Mouse (Mus musculus) embryonic facial prominence, embryonic 11.5 days (tissue): ENCODE measurements around the gene Nhp2. TPM values are rescaled to one million over a fixed set of nuclear protein-coding genes. Genes with fewer than 3 reads are reported as not detected.

ENCODE experiments used
- ATAC-seq: fragments of 200-750 bp; cut with Nextera tagmentation; replicated peaks from 2 replicates; pipeline ENCODE4 v1.8.0; 2017; ENCODE audit warnings: low read depth; ENCODE audit not compliant: insufficient number of reproducible peaks, low FRiP score, low TSS enrichment
- DNase-seq: peaks from one replicate; pipeline ENCODE4 v3.0.0-alpha.2; 2015; ENCODE audit warnings: low spot score
- H3K27ac ChIP-seq: fragments of 300-500 bp; sonication (generic); replicated peaks from 2 replicates; pipeline ENCODE4 v1.5.1; 2014; ENCODE audit warnings: mild to moderate bottlenecking, low read depth, low read length, control low read depth
- H3K27me3 ChIP-seq: fragments of 300-500 bp; sonication (generic); 2 replicates; pipeline ENCODE4 v1.6.1; 2014; ENCODE audit warnings: mild to moderate bottlenecking, low read length, moderate library complexity, mixed read lengths; ENCODE audit not compliant: control insufficient read depth, insufficient read depth
- H3K36me3 ChIP-seq: fragments of 300-500 bp; sonication (generic); replicated peaks from 2 replicates; pipeline ENCODE4 v1.6.1; 2014; ENCODE audit warnings: low read depth, mild to moderate bottlenecking, low read length, moderate library complexity, mixed read lengths; ENCODE audit not compliant: control insufficient read depth, insufficient read depth
- H3K4me1 ChIP-seq: fragments of 300-500 bp; sonication (generic); 2 replicates; pipeline ENCODE4 v1.6.1; 2014; ENCODE audit warnings: low read length, mixed read lengths; ENCODE audit not compliant: control insufficient read depth, insufficient read depth
- H3K4me2 ChIP-seq: fragments of 300-500 bp; sonication (generic); 2 replicates; pipeline ENCODE4 v1.6.1; 2014; ENCODE audit warnings: low read depth, mild to moderate bottlenecking, control low read depth, low read length, moderate library complexity
- H3K4me3 ChIP-seq: fragments of 300-500 bp; sonication (generic); 2 replicates; pipeline ENCODE4 v1.5.1; 2014; ENCODE audit warnings: low read depth, low read length, control low read depth
- H3K9ac ChIP-seq: fragments of 300-500 bp; sonication (generic); replicated peaks from 2 replicates; pipeline ENCODE4 v1.6.1; 2014; ENCODE audit warnings: mild to moderate bottlenecking, control low read depth, low read length
- H3K9me3 ChIP-seq: fragments of 300-500 bp; sonication (generic); replicated peaks from 2 replicates; pipeline ENCODE4 v1.6.1; 2016; ENCODE audit warnings: mild to moderate bottlenecking, low read length, inconsistent platforms, mixed read lengths; ENCODE audit not compliant: control insufficient read depth
- WGBS: fragments of 180-500 bp; shearing (Covaris S2); extraction: QIAGEN DNeasy Blood & Tissue Kit; methylation state at CpG from one replicate; pipeline ENCODE4 v1.1.7; 2014; 5-methylcytosine and 5-hydroxymethylcytosine counted together
- polyA plus RNA-seq: library from polyadenylated mRNA; unstranded; fragments of >200 nt; fragmentation: Nextera tagmentation; extraction: Ambion mirVana; gene quantifications from 2 replicates; pipeline ENCODE4 v1.2.1, GENCODE M21; 2014

Nhp2 gene
- polyA plus RNA-seq, 1 experiment from 2014 or later, result 169 TPM

DNA sequence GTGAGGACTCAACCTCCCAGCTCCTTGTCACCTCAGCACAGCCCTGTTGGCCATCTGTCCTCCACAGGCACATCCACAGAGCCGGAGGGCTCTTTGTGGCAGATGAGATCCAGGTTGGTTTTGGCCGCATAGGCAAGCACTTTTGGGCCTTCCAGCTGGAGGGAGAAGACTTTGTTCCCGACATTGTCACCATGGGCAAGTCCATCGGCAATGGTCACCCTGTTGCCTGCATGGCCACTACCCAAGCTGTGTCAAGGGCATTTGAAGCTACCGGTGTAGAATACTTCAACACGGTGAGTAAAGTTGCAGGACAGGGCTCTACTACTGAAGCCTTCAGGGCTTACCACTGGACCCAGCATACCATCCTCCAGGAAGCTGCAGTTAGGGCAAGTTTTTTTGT, 25.7 kb upstream of the Nhp2 start:
- no peak overlapping the region for H3K4me3 ChIP-seq
- DNase-seq, result no peak
- 92% methylated on average over 6 of the region's 6 CpGs for WGBS
- H3K4me2 ChIP-seq, result no peak overlapping the region
- no peak for ATAC-seq
- H3K4me1 ChIP-seq, result no peaks in the 10 kb centered on the region
- H3K36me3 ChIP-seq, result peaks cover 27% of the 10 kb centered on the region
- no peaks in the 10 kb centered on the region for H3K27me3 ChIP-seq
- no peaks in the 10 kb centered on the region for H3K9me3 ChIP-seq
- H3K9ac ChIP-seq, result no peak overlapping the region
- H3K27ac ChIP-seq, result no peak overlapping the region

DNA sequence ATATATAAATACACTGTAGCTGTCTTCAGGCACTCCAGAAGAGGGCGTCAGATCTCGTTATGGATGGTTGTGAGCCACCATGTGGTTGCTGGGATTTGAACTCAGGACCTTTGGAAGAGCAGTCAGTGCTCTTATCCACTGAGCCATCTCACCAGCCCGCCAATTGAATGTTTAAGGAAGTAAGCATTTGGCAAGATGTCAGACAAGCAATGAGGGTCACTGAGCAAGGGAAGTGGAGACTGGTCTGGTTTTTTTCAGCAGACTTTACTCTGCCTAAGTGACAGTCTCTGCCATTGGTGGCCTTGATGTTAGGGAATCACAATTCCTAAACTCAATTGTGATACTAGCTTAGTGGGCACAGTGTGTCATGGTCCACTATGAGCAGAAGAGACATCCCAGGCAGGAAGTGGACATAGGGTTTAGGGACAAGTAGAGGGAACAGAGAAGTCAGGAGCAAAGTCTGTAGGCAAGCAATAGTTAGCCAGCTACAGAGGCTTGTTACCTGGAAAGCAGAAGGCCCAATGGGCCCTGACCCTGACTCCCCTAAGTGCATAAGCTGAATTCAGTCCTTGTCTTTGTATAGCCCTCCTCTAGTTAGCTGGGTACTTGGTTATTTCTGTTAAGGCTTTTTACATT, 24.7 kb upstream of the Nhp2 start:
- no peak overlapping the region for H3K9ac ChIP-seq
- no peak overlapping the region for H3K4me3 ChIP-seq
- no peak overlapping the region for H3K27ac ChIP-seq
- H3K4me1 ChIP-seq, result no peaks in the 10 kb centered on the region
- WGBS, result 84% methylated on average over 3 of the region's 3 CpGs
- H3K27me3 ChIP-seq, result no peaks in the 10 kb centered on the region
- ATAC-seq (no peak), DNase-seq (no peak)
- no peaks in the 10 kb centered on the region for H3K9me3 ChIP-seq
- no peak overlapping the region for H3K4me2 ChIP-seq
- peaks cover 36% of the 10 kb centered on the region for H3K36me3 ChIP-seq

DNA sequence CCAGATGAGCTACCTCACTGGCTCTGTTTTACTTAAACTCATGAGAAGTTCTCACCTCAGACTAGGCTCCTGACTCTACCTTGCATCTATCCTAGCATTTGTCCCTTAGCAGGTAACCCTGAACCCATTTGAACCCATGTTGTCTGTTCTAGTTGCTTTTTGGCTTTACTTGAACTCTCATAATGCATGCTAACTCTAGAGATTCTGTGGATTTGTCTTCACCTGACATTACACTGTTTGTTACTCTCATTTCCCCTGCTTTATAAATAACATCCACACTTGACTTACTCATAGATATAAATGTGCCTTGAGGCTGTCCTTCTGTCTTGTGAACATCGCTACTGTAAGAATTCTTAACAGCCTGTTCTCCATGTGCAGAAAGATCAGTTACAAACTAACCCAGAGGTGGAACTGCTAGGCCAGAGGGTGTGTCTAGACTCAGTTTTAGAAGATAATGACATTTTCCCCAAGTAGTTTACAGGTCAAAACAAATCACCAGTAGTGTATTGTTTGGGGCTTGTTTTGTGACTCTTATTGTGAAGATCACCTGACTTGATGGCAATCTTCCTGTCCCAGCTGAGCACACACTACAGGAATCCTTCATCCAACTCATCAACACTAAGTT, 24.0 kb upstream of the Nhp2 start:
- Histone ChIP-seq H3K9ac (no peak overlapping the region), H3K4me3 (no peak overlapping the region), H3K4me1 (no peaks in the 10 kb centered on the region), H3K9me3 (no peaks in the 10 kb centered on the region), H3K4me2 (no peak overlapping the region), H3K27me3 (no peaks in the 10 kb centered on the region), H3K27ac (no peak overlapping the region), H3K36me3 (peaks cover 41% of the 10 kb centered on the region)
- DNase-seq, result no peak
- WGBS, result 93% methylated on average over 1 of the region's 1 CpGs
- no peak for ATAC-seq

DNA sequence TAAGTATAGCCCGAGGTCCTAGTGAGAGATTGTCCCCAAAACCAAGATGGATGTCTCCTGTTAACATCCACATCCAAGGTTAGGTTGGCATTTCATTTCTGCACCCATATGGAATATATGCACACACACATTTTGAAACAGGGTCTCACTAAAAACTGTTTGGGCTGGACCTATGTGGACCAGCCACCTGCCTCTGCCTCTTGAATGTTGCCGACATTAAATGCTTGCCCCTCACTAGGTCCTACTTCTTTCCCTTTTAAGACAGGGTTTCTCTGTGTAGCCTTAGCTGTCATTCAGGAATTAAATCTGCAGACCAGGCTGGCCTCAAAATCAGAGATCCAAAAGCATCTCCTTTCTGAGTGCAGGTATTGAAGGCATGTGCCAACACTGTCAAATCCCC, 22.0 kb upstream of the Nhp2 start:
- 80% methylated on average over 2 of the region's 2 CpGs for WGBS
- no peak overlapping the region for H3K4me2 ChIP-seq
- DNase-seq (no peak), ATAC-seq (no peak)
- H3K36me3 ChIP-seq, result peaks cover 45% of the 10 kb centered on the region
- H3K9ac ChIP-seq, result no peak overlapping the region
- H3K4me3 ChIP-seq, result no peak overlapping the region
- H3K4me1 ChIP-seq, result no peaks in the 10 kb centered on the region
- H3K27me3 ChIP-seq, result no peaks in the 10 kb centered on the region
- no peak overlapping the region for H3K27ac ChIP-seq
- H3K9me3 ChIP-seq, result no peaks in the 10 kb centered on the region

DNA sequence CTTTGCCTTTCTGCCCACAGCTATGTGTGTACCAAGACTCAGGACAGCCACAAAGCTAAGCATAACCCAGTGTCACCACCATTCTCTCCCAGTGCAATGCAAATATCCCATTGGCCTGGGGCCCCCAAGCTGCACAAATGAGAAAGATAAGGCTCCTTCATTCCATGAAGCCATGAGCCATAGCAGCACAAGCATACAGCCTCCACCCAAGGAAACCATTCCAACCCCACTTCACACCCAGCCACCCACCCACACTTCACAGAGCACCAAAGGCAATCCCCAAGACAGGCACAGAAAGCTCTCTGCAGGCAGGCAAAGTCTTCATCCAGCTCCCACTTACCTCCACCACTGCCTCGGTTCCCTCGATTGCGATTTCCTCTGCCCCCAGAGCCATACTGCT, 17.3 kb upstream of the Nhp2 start:
- Histone ChIP-seq H3K4me3 (no peak overlapping the region), H3K4me1 (no peaks in the 10 kb centered on the region), H3K27me3 (no peaks in the 10 kb centered on the region), H3K9ac (no peak overlapping the region), H3K27ac (no peak overlapping the region), H3K4me2 (no peak overlapping the region), H3K36me3 (peaks cover 54% of the 10 kb centered on the region), H3K9me3 (no peaks in the 10 kb centered on the region)
- ATAC-seq (no peak), DNase-seq (no peak)
- 92% methylated on average over 3 of the region's 3 CpGs for WGBS

DNA sequence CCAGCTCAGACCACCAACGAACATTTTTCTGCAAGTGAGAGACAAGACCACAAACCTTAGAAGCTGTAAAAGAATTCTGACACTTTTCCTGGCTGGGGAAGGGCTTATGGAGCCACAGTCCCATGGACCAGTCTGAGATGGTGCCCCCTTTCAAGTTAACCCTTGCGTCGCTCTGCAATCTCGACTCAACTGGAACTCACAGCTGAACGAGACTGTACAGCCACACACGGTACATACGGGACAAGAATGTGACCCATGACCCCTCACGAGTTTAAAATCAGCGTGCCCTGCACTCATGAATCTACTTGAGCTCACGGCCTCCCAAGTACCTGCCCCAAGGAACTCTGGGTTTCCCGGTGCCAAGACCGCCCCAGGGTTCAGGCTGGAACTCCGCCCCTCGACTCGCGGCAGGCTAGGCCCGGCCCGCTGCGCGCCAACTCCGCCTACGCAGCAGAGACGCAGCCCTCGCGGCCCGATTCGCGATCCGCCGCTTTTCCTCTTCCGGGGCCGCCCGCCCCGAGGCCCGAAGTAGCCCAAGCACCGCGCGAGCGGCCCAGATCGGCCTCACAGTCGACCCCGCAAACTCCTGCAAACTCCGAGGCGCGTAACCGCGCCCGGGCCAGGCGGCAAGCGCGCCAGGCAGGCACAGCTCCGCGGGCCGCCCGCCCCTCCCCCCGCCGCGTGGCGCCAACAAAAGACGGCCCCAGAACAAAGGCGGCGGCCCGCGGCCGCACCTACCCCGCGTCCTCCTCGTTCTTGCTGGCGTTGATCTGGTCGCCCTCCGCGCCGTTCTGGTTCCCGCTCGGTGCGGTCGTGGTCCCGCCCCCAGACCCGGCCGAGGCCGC, 13.7 kb upstream of the Nhp2 start:
- H3K27me3 ChIP-seq, result no peaks in the 10 kb centered on the region
- DNase-seq, result peak; percentile 84
- H3K27ac ChIP-seq, result peak overlapping the region; percentile 95
- H3K9ac ChIP-seq, result peak overlapping the region; percentile 100
- peaks cover 34% of the 10 kb centered on the region for H3K36me3 ChIP-seq
- H3K9me3 ChIP-seq, result no peaks in the 10 kb centered on the region
- H3K4me1 ChIP-seq, result no peaks in the 10 kb centered on the region
- peak; percentile 58 for ATAC-seq
- WGBS, result under 1% methylated on average over 71 of the region's 81 CpGs
- peak overlapping the region; percentile 100 for H3K4me3 ChIP-seq
- H3K4me2 ChIP-seq, result peak overlapping the region; percentile 77

DNA sequence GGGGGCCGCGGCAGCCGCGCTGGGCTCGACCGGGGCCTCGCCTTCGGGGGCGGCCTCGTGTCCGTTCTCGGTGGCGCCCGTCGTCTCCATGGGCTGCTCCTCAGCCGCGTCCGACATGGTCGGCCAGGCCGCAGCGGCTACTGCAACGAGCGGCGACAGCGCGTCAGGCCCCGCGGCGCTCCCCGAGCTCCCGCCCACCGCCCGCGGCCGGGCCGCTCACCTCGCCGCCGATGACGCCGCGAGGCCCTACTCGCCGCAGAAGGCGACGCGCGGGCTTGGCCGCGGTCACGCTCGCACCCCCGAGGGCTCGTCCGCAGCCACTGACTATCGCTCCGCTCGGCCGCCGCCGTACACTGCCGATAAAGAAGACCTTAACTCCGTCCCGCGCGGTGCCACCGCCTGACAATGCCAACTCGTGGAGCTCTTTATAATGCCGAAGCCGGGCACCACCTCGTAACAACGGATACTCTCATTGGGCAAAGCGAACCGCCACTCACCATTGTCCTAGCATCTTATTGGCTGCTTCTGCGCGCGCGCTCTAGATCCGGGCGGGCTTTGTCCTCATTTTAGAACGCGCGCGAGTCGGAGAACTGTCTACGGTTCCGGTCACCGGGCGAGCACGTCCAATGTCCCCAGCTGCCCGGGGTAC, 13.0 kb upstream of the Nhp2 start, which contains the start of gene Hnrnpab:
TSS of gene Hnrnpab (minus strand) at position 401 of the 649 bp plus-strand sequence.
- H3K27ac ChIP-seq, result peak within 1 kb of the TSS; percentile 95
- peaks cover 27% of the 10 kb centered on the region for H3K36me3 ChIP-seq
- H3K4me1 ChIP-seq, result no peaks in the 10 kb centered on the region
- H3K9me3 ChIP-seq, result no peaks in the 10 kb centered on the region
- peak within 1 kb of the TSS; percentile 100 for H3K9ac ChIP-seq
- DNase-seq (peak; percentile 99), ATAC-seq (peak; percentile 88)
- H3K27me3 ChIP-seq, result no peaks in the 10 kb centered on the region
- under 1% methylated on average over 51 of the region's 91 CpGs for WGBS
- peak within 1 kb of the TSS; percentile 100 for H3K4me3 ChIP-seq
- peak within 1 kb of the TSS; percentile 82 for H3K4me2 ChIP-seq
